Mouse (Mus musculus): Measurements from ENCODE around the gene Vegfa. TPM values are rescaled to one million over a fixed set of nuclear protein-coding genes. Genes with fewer than 3 reads are reported as not detected.

Vegfa gene
- polyA plus RNA-seq, 2 experiments from 2014 or later, result not detected

- no peak for ATAC-seq
Measured at GRCm38 (mm10) chr17:46025207-46025606, 7.0 kb downstream of the Vegfa start.

- no peak for ATAC-seq
Measured at GRCm38 (mm10) chr17:46024192-46024591, 8.0 kb downstream of the Vegfa start.

GRCm38 (mm10) chr17:46023572-46023971 lies 8.6 kb downstream of the Vegfa start:
- ATAC-seq, result no peak

- ATAC-seq, result no peak
Measured at GRCm38 (mm10) chr17:46022934-46023333, 9.2 kb downstream of the Vegfa start.

GRCm38 (mm10) chr17:46022427-46022826 lies 9.7 kb downstream of the Vegfa start:
- no peak for ATAC-seq

GRCm38 (mm10) chr17:46021760-46022159 lies 10.4 kb downstream of the Vegfa start:
- ATAC-seq, result no peak

GRCm38 (mm10) chr17:46021173-46021572 lies 11.0 kb downstream of the Vegfa start:
- no peak for ATAC-seq

DNA sequence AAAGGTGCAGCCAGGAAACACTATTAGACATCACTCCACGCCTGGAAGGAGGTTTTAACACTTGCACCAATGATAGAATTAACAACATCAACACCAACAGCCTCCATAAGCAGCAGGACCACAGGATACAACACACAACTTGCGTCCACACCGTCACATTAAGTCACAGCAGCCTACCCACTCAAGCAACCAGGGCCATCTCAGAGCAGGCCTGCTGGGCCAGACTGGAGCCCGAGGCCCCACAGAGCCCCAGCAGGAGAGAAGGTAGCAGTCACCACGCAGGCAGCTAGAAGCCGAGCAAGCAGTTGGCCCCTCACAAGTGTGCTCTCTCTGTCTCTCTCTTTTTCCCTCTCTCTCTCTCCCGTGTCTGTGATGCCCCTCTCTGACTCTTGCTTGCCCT lies 11.6 kb downstream of the Vegfa start:
- no peak for ATAC-seq

DNA sequence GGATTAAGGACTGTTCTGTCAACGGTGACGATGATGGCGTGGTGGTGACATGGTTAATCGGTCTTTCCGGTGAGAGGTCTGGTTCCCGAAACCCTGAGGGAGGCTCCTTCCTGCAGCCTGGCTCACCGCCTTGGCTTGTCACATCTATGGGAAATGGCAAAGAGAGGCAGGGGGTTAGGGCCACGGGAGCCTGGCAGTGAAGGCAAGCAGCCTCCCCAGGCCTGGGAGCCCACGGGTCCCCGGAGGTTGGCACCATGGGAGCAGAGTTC lies 13.5 kb downstream of the Vegfa start:
- ATAC-seq, result no peak

DNA sequence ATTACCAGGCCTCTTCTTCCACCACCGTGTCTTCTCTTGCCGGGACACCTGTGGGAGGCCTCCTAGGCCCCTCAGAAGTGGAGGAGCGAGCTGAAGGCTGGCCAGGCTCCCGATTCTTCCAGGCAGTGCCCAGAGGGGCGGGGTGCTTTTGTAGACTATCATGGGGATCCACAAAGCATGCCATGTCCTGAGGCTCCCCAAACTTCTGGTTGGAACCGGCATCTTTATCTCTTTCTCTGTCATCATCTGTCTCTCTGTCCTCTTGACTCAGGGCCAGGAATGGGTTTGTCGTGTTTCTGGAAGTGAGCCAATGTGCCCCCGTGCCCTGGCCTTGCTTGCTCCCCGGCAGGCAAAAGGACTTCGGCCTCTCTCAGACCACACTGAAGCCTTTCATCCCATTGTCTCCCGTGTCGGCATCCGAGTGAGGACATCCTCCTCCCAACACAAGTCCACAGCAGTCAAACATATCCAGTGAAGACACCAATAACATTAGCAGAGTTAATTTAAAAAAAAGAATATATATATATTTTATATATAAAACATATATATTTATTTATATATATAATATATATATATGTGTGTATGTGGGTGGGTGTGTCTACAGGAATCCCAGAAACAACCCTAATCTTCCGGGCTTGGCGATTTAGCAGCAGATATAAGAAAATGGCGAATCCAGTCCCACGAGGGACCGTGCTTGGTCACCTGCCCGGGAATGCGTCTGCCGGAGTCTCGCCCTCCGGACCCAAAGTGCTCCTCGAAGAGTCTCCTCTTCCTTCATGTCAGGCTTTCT lies 14.0 kb downstream of the Vegfa start:
- ATAC-seq, result no peak

DNA sequence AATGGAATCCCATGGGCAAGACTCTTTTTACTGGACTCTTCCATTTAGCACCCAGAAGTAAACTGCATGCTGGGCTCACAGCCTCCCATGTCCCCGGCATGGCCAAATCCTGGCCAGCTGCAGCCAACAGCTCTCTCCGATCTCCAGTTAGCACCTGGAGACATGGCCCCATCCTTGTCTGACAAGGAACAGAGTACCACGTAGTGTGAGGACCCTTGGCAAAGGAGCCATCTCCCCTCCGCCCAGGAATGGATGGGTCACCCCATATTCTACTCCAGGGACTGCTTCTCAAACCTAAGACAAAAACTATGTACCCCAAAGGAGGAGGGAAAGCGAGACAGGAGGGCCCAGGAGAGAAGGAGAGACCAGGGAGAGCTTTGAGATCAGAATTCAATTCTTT lies 15.6 kb downstream of the Vegfa start:
- ATAC-seq, result no peak

DNA sequence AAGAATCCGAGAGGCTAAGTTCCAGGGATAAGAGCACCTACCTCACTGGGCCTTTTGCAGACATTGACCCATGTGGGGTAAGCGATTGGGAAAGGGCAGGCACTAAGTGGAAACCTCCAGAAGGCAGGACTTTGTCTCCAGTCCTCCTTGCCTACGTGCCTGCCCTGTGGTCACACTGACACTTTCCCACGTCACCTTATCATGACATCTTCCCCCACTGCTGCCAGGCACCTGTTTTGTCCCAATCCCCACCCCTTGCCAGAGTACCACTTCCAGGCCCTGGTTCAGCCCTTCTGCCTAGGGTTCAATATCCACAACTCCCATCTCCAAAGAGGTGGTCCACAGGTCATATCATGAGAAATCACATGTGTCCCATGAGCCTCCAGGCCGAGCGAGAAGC lies 16.2 kb downstream of the Vegfa start:
- no peak for ATAC-seq

DNA sequence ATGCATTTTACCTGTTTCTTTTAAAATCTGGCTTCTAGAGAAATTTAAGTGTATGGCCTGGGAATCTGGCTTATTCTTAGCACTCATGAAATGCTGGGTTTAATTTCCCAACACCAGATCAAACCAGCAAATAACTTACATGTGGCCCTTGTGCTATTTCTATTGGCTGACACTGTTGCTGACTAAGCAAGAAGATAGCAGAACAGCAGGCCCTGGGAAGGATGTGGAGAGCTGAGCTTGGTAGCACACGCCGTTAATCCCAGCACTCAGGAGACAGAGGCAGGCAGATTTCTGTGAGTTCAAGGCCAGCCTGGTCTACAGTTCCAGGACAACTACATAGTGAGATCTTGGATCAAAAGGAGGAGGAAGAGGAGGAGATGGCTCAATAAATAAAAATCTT lies 17.2 kb downstream of the Vegfa start:
- no peak for ATAC-seq

GRCm38 (mm10) chr17:46013549-46013948 lies 18.6 kb downstream of the Vegfa start:
- no peak for ATAC-seq

DNA sequence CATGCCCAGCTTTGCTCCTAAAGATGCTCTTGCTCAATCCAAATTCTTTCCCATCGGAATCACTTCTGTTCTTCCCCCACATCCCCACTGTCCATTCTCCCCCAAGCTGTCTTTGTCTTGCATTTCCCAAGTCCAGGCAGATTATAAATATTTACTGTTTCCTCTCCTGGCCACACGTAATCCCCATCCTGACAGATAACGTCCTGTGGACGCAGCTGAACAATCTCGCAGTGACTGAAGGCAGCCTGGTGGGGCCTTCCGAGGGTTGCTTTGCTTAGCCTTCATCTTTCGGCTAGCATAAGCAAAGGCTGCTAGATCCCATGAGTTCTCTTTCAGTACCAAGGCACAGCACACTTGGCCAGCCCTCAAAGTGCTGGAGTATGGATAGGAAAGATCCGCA lies 20.0 kb downstream of the Vegfa start:
- no peak for ATAC-seq

- no peak for ATAC-seq
Measured at GRCm38 (mm10) chr17:46010462-46010861, 21.7 kb downstream of the Vegfa start.

- ATAC-seq, result no peak
Measured at GRCm38 (mm10) chr17:46009182-46009581, 23.0 kb downstream of the Vegfa start.

DNA sequence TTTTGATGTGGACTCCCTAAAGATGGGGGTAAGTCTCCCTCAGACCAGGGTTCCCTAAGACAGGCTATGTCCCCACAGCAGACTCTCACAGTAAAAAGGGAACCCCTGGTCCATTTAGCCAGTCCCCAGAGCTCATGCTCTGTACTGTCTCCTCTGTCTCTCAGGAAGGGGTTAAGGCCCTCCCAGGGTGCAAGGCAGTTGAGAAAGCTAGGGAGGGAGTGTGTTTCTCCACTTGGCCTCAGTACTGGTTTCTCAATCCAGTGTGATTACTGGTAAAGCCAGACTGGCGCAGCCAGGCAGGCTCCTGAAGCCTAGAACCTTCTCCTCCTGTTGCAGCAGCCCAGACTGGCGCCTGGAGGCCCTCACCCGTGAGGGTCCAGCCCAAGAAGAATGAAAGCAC lies 26.7 kb downstream of the Vegfa start:
- ATAC-seq, result no peak

DNA sequence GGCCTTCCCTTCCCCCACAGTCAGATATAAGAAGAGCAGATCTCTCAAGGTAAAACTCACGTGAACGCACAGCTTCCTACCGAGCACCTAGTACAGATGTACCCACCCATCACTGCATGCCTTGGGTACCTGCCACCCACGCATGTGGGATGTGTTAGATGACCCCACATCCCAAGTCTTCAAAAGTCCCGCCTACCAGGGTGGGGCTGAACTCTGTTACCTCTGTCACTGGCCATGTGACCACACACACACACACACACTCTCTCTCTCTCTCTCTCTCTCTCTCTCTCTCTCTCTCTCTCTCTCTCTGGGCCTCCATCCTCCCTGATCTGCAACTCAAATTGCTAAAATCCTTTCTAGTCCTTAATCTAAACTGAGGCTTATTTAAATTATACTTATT lies 27.7 kb downstream of the Vegfa start:
- ATAC-seq, result no peak

DNA sequence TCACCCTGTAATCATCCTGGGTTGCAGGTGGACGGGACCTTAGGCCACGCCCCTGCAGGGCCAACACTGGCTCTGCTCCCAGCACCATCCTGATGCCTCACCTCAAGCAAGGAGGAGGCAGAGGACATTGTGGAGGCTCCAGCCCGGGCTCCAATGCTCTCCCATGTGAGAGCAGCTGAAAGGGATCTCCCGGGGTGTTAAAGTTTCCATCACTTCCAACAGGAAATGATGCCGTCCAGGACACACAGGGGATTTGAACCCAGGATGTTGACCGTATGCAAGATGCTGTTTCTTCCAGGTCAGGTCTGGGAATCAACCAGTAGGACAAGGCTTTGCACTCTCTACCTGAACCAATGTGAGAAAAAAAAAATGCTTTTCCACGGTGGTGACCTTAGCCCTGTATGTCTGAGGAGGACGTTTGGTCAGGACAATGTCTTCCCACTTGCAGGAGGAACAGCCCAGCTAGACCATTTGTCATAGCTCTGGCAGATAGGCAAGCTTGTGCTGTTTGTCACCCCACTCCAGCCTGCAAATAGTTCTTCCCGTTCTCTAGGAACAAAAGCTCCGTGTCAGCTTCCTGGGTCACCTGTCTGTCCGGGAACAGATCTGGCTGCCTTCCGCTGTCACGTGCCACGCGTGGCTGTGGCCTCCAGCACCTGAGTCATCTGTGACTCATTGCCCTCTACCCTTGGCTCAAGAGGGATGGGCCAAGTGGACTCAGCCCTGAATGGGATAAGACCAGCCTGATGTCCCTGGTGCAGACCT lies 28.3 kb downstream of the Vegfa start:
- no peak for ATAC-seq

DNA sequence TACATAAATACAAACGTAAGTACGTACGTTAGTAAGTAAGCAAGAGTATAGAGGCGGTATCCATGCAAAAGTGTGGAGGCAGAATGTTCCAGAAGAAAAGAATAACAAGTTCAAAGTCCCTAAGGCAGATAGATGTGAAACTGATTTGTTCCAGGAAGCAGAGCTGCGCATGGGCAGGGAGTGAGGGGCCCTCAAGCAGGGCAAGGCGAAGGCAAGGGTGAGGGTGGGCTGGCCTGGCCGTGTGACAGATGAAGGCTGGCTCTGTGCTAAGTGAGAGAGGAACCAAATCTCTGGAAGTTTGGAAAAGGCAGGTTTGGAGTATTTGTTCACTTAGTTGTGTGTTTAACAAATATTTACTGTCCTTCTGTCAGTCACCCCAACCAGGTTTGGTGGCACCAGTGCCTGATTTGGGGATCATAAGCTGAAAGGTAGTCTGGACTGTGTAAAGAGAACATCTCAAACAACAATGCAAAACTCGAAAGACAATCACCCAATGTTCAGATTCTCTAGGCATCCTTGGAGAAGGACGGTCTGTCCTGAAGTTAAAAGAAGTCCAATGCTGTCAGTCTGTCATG lies 32.7 kb downstream of the Vegfa start:
- no peak for ATAC-seq

GRCm38 (mm10) chr17:45998363-45998762 lies 33.8 kb downstream of the Vegfa start:
- no peak for ATAC-seq

- no peak for ATAC-seq
Measured at GRCm38 (mm10) chr17:45996921-45997444, 35.2 kb downstream of the Vegfa start.

DNA sequence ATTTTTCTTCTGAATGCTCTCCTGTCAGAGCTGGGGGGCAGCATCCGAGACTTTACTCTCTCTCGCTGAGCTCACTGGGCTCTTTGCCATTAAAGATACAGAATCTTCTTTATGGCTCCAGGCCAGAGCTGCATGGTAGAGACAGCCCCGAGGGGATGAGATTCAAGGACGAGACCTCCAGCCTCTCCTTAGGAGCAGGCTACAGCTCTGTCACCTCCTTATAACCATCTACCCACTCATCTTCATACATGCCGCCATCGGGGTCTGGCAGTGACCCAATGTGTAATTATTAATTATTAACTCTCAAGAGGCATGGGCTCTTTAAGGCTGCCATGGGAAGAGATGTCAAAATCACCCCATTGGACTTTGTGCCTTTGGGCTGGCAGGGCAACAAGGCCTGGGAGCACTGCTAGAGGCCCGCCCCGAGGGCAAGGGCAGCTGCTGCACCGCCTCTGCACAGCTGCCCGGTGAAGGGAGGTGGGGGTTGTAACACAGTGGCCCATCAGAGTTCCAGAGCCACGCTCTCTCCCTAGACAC lies 37.8 kb downstream of the Vegfa start:
- ATAC-seq, result no peak

All from activated CD4-positive, CD25-positive, alpha-beta regulatory T cell, adult 4 months (primary cell).